Mouse (Mus musculus): ENCODE results near the gene Apom.

DNA sequence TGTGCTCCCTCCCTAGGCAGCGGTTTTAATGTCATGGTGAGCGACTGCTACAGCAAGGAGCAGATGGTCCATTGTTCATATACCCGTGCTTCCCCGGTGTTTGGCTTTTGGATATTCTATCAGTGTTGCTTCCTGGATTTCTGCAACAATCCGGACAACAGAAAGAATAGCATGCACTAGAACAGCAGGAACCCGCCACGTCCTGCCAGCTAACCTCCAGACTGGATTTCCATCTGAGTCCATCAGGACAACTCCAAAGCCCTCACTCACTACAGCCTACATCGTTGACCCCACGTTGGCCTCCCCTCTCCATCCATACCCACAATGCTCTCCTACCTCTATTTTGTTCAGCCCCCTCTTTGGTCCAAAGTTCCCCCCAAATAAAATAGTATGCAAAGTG lies 20.1 kb downstream of the Apom start:
- TF ChIP-seq CTCF (IDR thresholded peaks at IDR 0.05; ENCODE audit: borderline replicate concordance, control insufficient read depth, extremely low read depth, insufficient read depth, low read length, poor library complexity) (no peak), POLR2A (IDR thresholded peaks at IDR 0.05; ENCODE audit: control insufficient read depth, extremely low read depth, insufficient read depth, low read length, poor library complexity) (no peak)
